Mouse (Mus musculus) megakaryocyte, embryonic 14.5 days (primary cell): ENCODE data around the gene Dkkl1. TPM values are rescaled to one million over a fixed set of nuclear protein-coding genes. Genes with fewer than 3 reads are reported as not detected.

Source experiments
- H3K27me3 ChIP-seq: replicated peaks from 2 replicates; pipeline ENCODE3; 2012; ENCODE audit warnings: inconsistent platforms
- H3K36me3 ChIP-seq: replicated peaks from 2 replicates; pipeline ENCODE3; 2012; ENCODE audit warnings: low read length, inconsistent platforms, mixed read lengths
- H3K4me1 ChIP-seq: 2 replicates; pipeline ENCODE4 v1.6.1; 2012; ENCODE audit warnings: inconsistent platforms
- H3K4me3 ChIP-seq: replicated peaks from 2 replicates; pipeline ENCODE3; 2012; ENCODE audit warnings: moderate library complexity, mild to moderate bottlenecking, inconsistent platforms
- H3K9me3 ChIP-seq: 2 replicates; pipeline ENCODE4 v1.6.1; 2012; ENCODE audit warnings: inconsistent platforms
- FLI1 ChIP-seq: IDR thresholded peaks from 2 replicates; pipeline ENCODE4 v1.6.1; 2012; ENCODE audit warnings: low read length, inconsistent platforms, mixed read lengths
- GATA1 ChIP-seq: IDR thresholded peaks from 3 replicates; pipeline ENCODE4 v1.6.1; 2012; ENCODE audit warnings: mixed read lengths, low read length, inconsistent platforms, borderline replicate concordance
- polyA plus RNA-seq: library from polyadenylated mRNA; stranded (reverse); fragments of >175 nt; gene quantifications from 2 replicates; pipeline ENCODE4 v1.2.3, GENCODE M21; 2012; ENCODE audit warnings: low replicate concordance; ENCODE audit not compliant: insufficient read depth

Dkkl1 gene
- polyA plus RNA-seq, 1 experiment, result 0.60 TPM

DNA sequence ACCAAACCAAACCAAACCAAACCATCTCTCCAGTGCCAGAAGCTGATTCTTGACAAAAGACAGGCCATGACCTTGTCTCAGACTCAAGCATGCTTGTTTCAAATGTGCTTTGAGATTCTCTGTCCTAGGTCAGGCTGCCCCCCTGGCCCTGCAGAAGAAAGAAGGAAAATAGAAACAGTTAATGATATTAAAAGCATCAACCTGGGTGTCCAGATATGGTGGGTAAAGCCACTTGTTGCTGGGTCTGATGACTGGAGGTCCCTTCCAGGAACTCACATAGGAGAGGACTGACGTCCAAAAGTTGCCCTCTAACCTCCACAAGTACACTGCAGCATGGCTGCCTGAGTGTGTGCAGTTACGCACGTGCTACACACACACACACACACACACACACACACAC, 51.1 kb downstream of the Dkkl1 start:
- TF ChIP-seq FLI1 (no peak), GATA1 (no peak)

DNA sequence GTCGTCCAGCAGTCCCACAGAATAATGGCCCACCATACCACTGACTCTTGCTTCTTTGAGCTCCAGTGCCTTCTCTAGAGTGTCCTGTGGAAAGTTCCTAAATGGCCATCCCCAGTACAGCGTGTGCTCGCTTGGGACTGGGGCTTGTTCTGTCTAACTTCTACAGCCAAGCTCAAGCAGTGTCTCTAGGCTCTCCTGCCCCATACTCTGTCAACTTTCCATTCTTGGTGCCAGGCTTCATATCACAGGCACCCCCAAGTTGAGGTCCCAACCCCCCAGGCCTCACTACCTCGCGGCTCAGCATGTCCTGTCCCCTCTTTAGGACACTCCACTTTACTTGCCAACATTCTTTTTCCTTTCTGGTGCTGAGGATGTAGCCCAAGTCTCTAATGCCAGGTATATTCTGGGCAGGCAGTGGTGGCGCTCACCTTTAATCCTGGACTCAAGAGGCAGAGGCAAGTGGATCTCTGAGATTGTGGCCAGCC, 51.6 kb downstream of the Dkkl1 start:
- Histone ChIP-seq H3K36me3 (peaks cover 50% of the 10 kb centered on the region), H3K9me3 (no peaks in the 10 kb centered on the region), H3K4me3 (no peak overlapping the region), H3K27me3 (peaks cover 31% of the 10 kb centered on the region), H3K4me1 (peaks cover 36% of the 10 kb centered on the region)
- TF ChIP-seq FLI1, result no peak
- TF ChIP-seq GATA1, result no peak

More for the DNA sequence above, 51.1 kb downstream of the Dkkl1 start:
- no peaks in the 10 kb centered on the region for H3K9me3 ChIP-seq
- H3K4me1 ChIP-seq, result peaks cover 31% of the 10 kb centered on the region
- peaks cover 48% of the 10 kb centered on the region for H3K36me3 ChIP-seq
- H3K4me3 ChIP-seq, result no peak overlapping the region
- H3K27me3 ChIP-seq, result peaks cover 37% of the 10 kb centered on the region

DNA sequence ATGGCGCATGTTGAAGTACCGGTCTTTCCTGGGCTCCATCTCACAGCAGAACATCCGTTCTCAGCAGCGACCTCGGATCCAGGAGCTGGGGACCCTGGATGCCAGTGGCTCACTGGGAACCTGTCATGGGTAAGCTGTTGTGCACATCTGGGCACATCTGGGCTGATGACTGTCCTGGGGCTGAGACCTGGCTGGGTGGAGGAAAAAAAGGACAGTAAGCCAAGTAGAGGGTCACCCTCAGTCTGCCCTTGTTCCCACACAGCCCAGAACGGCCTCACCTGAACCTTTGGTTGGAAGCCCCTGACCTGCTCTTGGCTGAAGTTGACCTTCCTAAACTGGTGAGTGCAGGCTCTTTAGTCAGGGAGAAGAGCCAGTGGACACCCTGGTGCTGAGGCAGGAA, 53.0 kb downstream of the Dkkl1 start:
- H3K27me3 ChIP-seq, result peaks cover 18% of the 10 kb centered on the region
- peaks cover 50% of the 10 kb centered on the region for H3K36me3 ChIP-seq
- H3K4me3 ChIP-seq, result no peak overlapping the region
- no peaks in the 10 kb centered on the region for H3K9me3 ChIP-seq
- H3K4me1 ChIP-seq, result peaks cover 34% of the 10 kb centered on the region
- TF ChIP-seq GATA1 (no peak), FLI1 (no peak)

Other genes starting within 250 kb of the Dkkl1 start
- gene Cpt1c, start 237.3 kb downstream of the Dkkl1 start, polyA plus RNA-seq, result 0.82 TPM in 1 of 2 replicates, not detected in the other
- gene Prmt1, start 225.6 kb downstream of the Dkkl1 start, polyA plus RNA-seq, result 7.0 and 74.9 TPM in 2 replicates
- gene Irf3, start 214.5 kb downstream of the Dkkl1 start, polyA plus RNA-seq, result 44.2 and 87.0 TPM in 2 replicates
- gene Bcl2l12, start 213.4 kb downstream of the Dkkl1 start, polyA plus RNA-seq, result 44.7 and 73.7 TPM in 2 replicates
- 219 and 387 TPM in 2 replicates for gene Scaf1, start 195.8 kb downstream of the Dkkl1 start, polyA plus RNA-seq
- 26.5 and 83.1 TPM in 2 replicates for gene Rras, start 194.2 kb downstream of the Dkkl1 start, polyA plus RNA-seq
- 63.6 and 73.6 TPM in 2 replicates for gene Prr12, start 159.3 kb downstream of the Dkkl1 start, polyA plus RNA-seq
- gene Nosip, start 149.7 kb downstream of the Dkkl1 start, polyA plus RNA-seq, result 150 and 186 TPM in 2 replicates
- 91.5 and 106 TPM in 2 replicates for gene Prrg2, start 149.5 kb downstream of the Dkkl1 start, polyA plus RNA-seq
- gene Rcn3, start 119.9 kb downstream of the Dkkl1 start, polyA plus RNA-seq, result 1.7 TPM in 1 of 2 replicates, not detected in the other
- 28.9 and 70.0 TPM in 2 replicates for gene Fcgrt, start 108.3 kb downstream of the Dkkl1 start, polyA plus RNA-seq
- gene Rps11, start 87.7 kb downstream of the Dkkl1 start, polyA plus RNA-seq, result 39.7 and 217 TPM in 2 replicates
- gene Rpl13a, start 83.4 kb downstream of the Dkkl1 start, polyA plus RNA-seq, result 3,981 and 5,869 TPM in 2 replicates
- 2.1 and 9.4 TPM in 2 replicates for gene Gm45713, start 75.9 kb downstream of the Dkkl1 start, polyA plus RNA-seq
- gene Flt3l, start 75.7 kb downstream of the Dkkl1 start, polyA plus RNA-seq, result 78.6 and 81.1 TPM in 2 replicates
- gene Pih1d1, start 57.8 kb downstream of the Dkkl1 start, polyA plus RNA-seq, result 35.3 and 64.9 TPM in 2 replicates
- gene Aldh16a1, start 57.6 kb downstream of the Dkkl1 start, polyA plus RNA-seq, result 56.7 and 76.4 TPM in 2 replicates
- 0.06 TPM in 1 of 2 replicates, not detected in the other for gene Slc17a7, start 48.2 kb downstream of the Dkkl1 start, polyA plus RNA-seq
- gene Gfy, start 32.6 kb downstream of the Dkkl1 start, polyA plus RNA-seq, result not detected in 2 replicates
- not detected in 2 replicates for gene Pth2, start 31.2 kb downstream of the Dkkl1 start, polyA plus RNA-seq
- not detected in 2 replicates for gene Ccdc155, start 7.3 kb downstream of the Dkkl1 start, polyA plus RNA-seq
- not detected in 2 replicates for gene Tead2, start 3.6 kb upstream of the Dkkl1 start, polyA plus RNA-seq
- gene Cd37, start 27.0 kb upstream of the Dkkl1 start, polyA plus RNA-seq, result 212 and 263 TPM in 2 replicates
- not detected in 2 replicates for gene Slc6a16, start 28.9 kb upstream of the Dkkl1 start, polyA plus RNA-seq
- gene Slc6a21, start 65.4 kb upstream of the Dkkl1 start, polyA plus RNA-seq, result not detected in 2 replicates
- gene Trpm4, start 121.6 kb upstream of the Dkkl1 start, polyA plus RNA-seq, result 7.6 TPM in 1 of 2 replicates, not detected in the other
- gene Hrc, start 123.1 kb upstream of the Dkkl1 start, polyA plus RNA-seq, result not detected in 2 replicates
- gene Ppfia3, start 154.9 kb upstream of the Dkkl1 start, polyA plus RNA-seq, result 0.79 TPM in 1 of 2 replicates, not detected in the other
- gene Lin7b, start 158.4 kb upstream of the Dkkl1 start, polyA plus RNA-seq, result 4.1 TPM in 1 of 2 replicates, not detected in the other
- gene Snrnp70, start 183.6 kb upstream of the Dkkl1 start, polyA plus RNA-seq, result 154 and 515 TPM in 2 replicates
- gene Kcna7, start 193.5 kb upstream of the Dkkl1 start, polyA plus RNA-seq, result not detected in 2 replicates
- not detected in 2 replicates for gene Ntf5, start 201.5 kb upstream of the Dkkl1 start, polyA plus RNA-seq
- gene Lhb, start 208.7 kb upstream of the Dkkl1 start, polyA plus RNA-seq, result not detected in 2 replicates
- gene Gys1, start 222.7 kb upstream of the Dkkl1 start, polyA plus RNA-seq, result 33.8 and 44.5 TPM in 2 replicates
- gene Ruvbl2, start 225.9 kb upstream of the Dkkl1 start, polyA plus RNA-seq, result 90.5 and 244 TPM in 2 replicates
- gene Ftl1, start 247.7 kb upstream of the Dkkl1 start, polyA plus RNA-seq, result 24,502 and 30,989 TPM in 2 replicates